Mouse (Mus musculus) forebrain, embryonic 13.5 days (tissue): ENCODE data around the gene Vmn1r69. TPM values are rescaled to one million over a fixed set of nuclear protein-coding genes. Genes with fewer than 3 reads are reported as not detected.

ENCODE experiments used
- ATAC-seq: fragments of 200-750 bp; cut with Nextera tagmentation; 2 replicates; pipeline ENCODE4 v1.8.0; 2017
- H3K27ac ChIP-seq: fragments of 300-500 bp; sonication (generic); 2 replicates; pipeline ENCODE4 v1.5.1; 2015; ENCODE audit warnings: inconsistent platforms, mild to moderate bottlenecking, moderate library complexity
- H3K27me3 ChIP-seq: fragments of 300-500 bp; sonication (generic); 2 replicates; pipeline ENCODE4 v1.6.1; 2015; ENCODE audit warnings: mild to moderate bottlenecking, inconsistent platforms
- H3K36me3 ChIP-seq: fragments of 300-500 bp; sonication (generic); 2 replicates; pipeline ENCODE4 v1.6.1; 2015; ENCODE audit warnings: mild to moderate bottlenecking, inconsistent platforms; ENCODE audit not compliant: poor library complexity, severe bottlenecking
- H3K4me1 ChIP-seq: fragments of 300-500 bp; sonication (generic); 2 replicates; pipeline ENCODE4 v1.6.1; 2015; ENCODE audit warnings: inconsistent platforms
- H3K4me2 ChIP-seq: fragments of 300-500 bp; sonication (generic); 2 replicates; pipeline ENCODE4 v1.6.1; 2015; ENCODE audit warnings: inconsistent platforms, mild to moderate bottlenecking, moderate library complexity
- H3K4me3 ChIP-seq: fragments of 300-500 bp; sonication (generic); 2 replicates; pipeline ENCODE4 v1.5.1; 2015; ENCODE audit warnings: mild to moderate bottlenecking, inconsistent platforms
- H3K9ac ChIP-seq: fragments of 300-500 bp; sonication (generic); 2 replicates; pipeline ENCODE4 v1.6.1; 2015; ENCODE audit warnings: mild to moderate bottlenecking, inconsistent platforms
- H3K9me3 ChIP-seq: fragments of 300-500 bp; sonication (generic); replicated peaks from 2 replicates; pipeline ENCODE4 v1.6.1; 2016; ENCODE audit warnings: inconsistent platforms
- WGBS: fragments of 180-500 bp; shearing (Covaris S2); methylation state at CpG from one replicate; pipeline ENCODE4 v1.1.7; 2015; 5-methylcytosine and 5-hydroxymethylcytosine counted together
- polyA plus RNA-seq: library from polyadenylated mRNA; unstranded; fragments of >200 nt; fragmentation: Nextera tagmentation; extraction: Ambion mirVana; gene quantifications from 2 replicates; pipeline ENCODE4 v1.2.1, GENCODE M21; 2015

Gene Vmn1r69
- polyA plus RNA-seq: not detected in 2 replicates

- Histone ChIP-seq H3K27me3 (no peaks in the 10 kb centered on the region), H3K9me3 (peaks cover 24% of the 10 kb centered on the region), H3K4me3 (no peak within 1 kb of the TSS), H3K4me1 (no peaks in the 10 kb centered on the region), H3K36me3 (no peaks in the 10 kb centered on the region), H3K27ac (no peak within 1 kb of the TSS), H3K4me2 (no peak within 1 kb of the TSS), H3K9ac (no peak within 1 kb of the TSS)
- ATAC-seq: no peak
Observed at GRCm38 (mm10) chr7:10613559-10613958, at the start of gene Vmn1r69. TSS of gene Vmn1r69 (minus strand) at chr7:10613659.

DNA sequence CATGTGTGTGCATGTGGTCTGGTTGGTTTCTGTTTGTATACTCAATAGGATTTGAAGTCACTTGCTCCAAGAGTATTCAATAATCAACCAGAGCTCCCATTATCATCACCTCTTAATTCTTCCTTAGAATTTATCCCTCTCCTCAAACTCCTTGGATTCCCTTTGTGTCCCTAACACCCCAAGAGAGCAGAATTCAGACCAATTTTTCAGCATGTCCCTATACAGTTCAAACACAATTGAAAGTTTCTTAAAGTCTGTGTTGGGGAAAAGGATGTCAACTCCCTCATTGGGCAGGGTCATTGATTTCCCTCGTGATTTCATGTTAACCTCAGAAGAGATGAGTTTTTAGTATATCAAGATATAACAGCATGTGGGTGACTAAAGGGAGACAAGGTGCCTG, 17.8 kb upstream of the Vmn1r69 start, which contains the start of gene Vmn1r70:
TSS of gene Vmn1r70 (plus strand) at position 301 of the 400 bp plus-strand sequence.
- WGBS: 82% methylated on average over 1 of the region's 1 CpGs
- no peak within 1 kb of the TSS for H3K9ac ChIP-seq

DNA sequence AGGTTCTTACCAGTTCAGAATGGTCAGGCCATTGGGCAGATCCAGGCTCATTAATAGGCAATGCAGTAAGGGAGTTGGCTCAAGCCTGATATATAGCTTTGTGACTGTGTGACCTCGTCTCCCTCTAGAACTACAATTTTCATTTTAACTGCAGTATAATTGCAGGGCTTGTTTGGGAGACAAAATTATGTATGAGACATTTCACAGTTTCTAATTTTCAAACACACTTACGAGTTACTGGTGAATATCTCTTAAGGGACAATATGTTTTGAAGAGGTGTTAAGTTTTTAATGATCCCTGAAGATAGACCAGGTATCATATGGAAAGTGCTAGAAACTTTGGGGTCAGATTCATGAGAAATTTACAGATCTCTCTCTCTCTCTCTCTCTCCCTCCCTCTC, 55.1 kb downstream of the Vmn1r69 start, which contains the start of gene Vmn1r68:
TSS of gene Vmn1r68 (minus strand) at position 101 of the 400 bp plus-strand sequence.
- no peak for ATAC-seq
- 80% methylated on average over 2 of the region's 2 CpGs for WGBS

More for the DNA sequence above, 17.8 kb upstream of the Vmn1r69 start, which contains the start of gene Vmn1r70:
- no peaks in the 10 kb centered on the region for H3K36me3 ChIP-seq
- H3K4me2 ChIP-seq: no peak within 1 kb of the TSS
- no peak for ATAC-seq
- no peak within 1 kb of the TSS for H3K27ac ChIP-seq
- no peak within 1 kb of the TSS for H3K4me3 ChIP-seq
- H3K27me3 ChIP-seq: no peaks in the 10 kb centered on the region
- H3K4me1 ChIP-seq: no peaks in the 10 kb centered on the region
- H3K9me3 ChIP-seq: peaks cover 44% of the 10 kb centered on the region

More for the DNA sequence above, 55.1 kb downstream of the Vmn1r69 start, which contains the start of gene Vmn1r68:
- H3K27me3 ChIP-seq: no peaks in the 10 kb centered on the region
- no peak within 1 kb of the TSS for H3K4me2 ChIP-seq
- H3K4me3 ChIP-seq: no peak within 1 kb of the TSS
- H3K27ac ChIP-seq: no peak within 1 kb of the TSS
- H3K9me3 ChIP-seq: peaks cover 3% of the 10 kb centered on the region; the same call in 1 of the 2 replicates
- no peaks in the 10 kb centered on the region for H3K36me3 ChIP-seq
- no peak within 1 kb of the TSS for H3K9ac ChIP-seq
- no peaks in the 10 kb centered on the region for H3K4me1 ChIP-seq

Other genes with a start within 250 kb of the Vmn1r69 start
- gene Vmn1r67, start 170.3 kb downstream of the Vmn1r69 start, polyA plus RNA-seq: not detected in 2 replicates
- 53.8 and 58.9 TPM in 2 replicates for gene Zik1, start 118.3 kb downstream of the Vmn1r69 start, polyA plus RNA-seq
- not detected in 2 replicates for gene Vmn1r68, start 55.2 kb downstream of the Vmn1r69 start, polyA plus RNA-seq
- not detected in 2 replicates for gene Vmn1r70, start 17.9 kb upstream of the Vmn1r69 start, polyA plus RNA-seq
- gene Nlrp4b, start 74.1 kb upstream of the Vmn1r69 start, polyA plus RNA-seq: not detected in 2 replicates
- not detected in 2 replicates for gene Vmn1r71, start 140.7 kb upstream of the Vmn1r69 start, polyA plus RNA-seq